Mouse (Mus musculus) neural tube, embryonic 12.5 days (tissue): ENCODE measurements around the gene Snrpa1. TPM values are rescaled to one million over a fixed set of nuclear protein-coding genes. Genes with fewer than 3 reads are reported as not detected.

ENCODE experiments used
- polyA plus RNA-seq: library from polyadenylated mRNA; unstranded; fragments of >200 nt; fragmentation: Nextera tagmentation; extraction: Ambion mirVana; gene quantifications from 2 replicates; pipeline ENCODE4 v1.2.1, GENCODE M21; 2016

Snrpa1 gene
- polyA plus RNA-seq, 1 experiment from 2014 or later = 177 TPM

Other genes with a start within 250 kb of the Snrpa1 start
- gene Pcsk6, start 197.3 kb upstream of the Snrpa1 start, polyA plus RNA-seq = 1.5 and 1.8 TPM in 2 replicates
- gene Gm45213, start 15.4 kb upstream of the Snrpa1 start, polyA plus RNA-seq = not detected in 2 replicates
- 81.0 and 84.4 TPM in 2 replicates for gene Selenos, start 20.6 kb downstream of the Snrpa1 start, polyA plus RNA-seq
- gene Chsy1, start 50.5 kb downstream of the Snrpa1 start, polyA plus RNA-seq = 13.4 and 15.3 TPM in 2 replicates